Mouse (Mus musculus): ENCODE measurements around the gene Derl2. TPM values are rescaled to one million over a fixed set of nuclear protein-coding genes. Genes with fewer than 3 reads are reported as not detected.
A peak's percentile ranks its signal among the peaks of the same experiment; 100 is the strongest.

The Derl2 gene
- polyA plus RNA-seq, 1 experiment from 2014 or later = 48.1 TPM

- Histone ChIP-seq H3K4me2 (no peak overlapping the region), H3K27ac (no peak overlapping the region), H3K27me3 (no peaks in the 10 kb centered on the region), H3K9ac (0 out of 2 replicates have a peak overlapping the region, but pooled peaks have one; percentile 10), H3K4me3 (replicated peaks) (no peak overlapping the region), H3K4me1 (peaks cover 15% of the 10 kb centered on the region), H3K36me3 (peaks cover 70% of the 10 kb centered on the region), H3K9me3 (replicated peaks) (no peaks in the 10 kb centered on the region)
- no peak for ATAC-seq (replicated peaks; ENCODE audit: low FRiP score)
- 86% methylated on average over 6 of the region's 6 CpGs for WGBS
These were observed 39.4 kb downstream of the Derl2 start for GRCm38 (mm10) chr11:70980232-70980631.

- no peaks in the 10 kb centered on the region for H3K9me3 ChIP-seq (replicated peaks)
- ATAC-seq (replicated peaks; ENCODE audit: low FRiP score) = no peak
- peaks cover 86% of the 10 kb centered on the region for H3K36me3 ChIP-seq
- no peak overlapping the region for H3K27ac ChIP-seq
- no peak overlapping the region for H3K4me2 ChIP-seq
- H3K4me3 ChIP-seq (replicated peaks) = no peak overlapping the region
- H3K9ac ChIP-seq = no peak overlapping the region
- H3K27me3 ChIP-seq = no peaks in the 10 kb centered on the region
- peaks cover 15% of the 10 kb centered on the region for H3K4me1 ChIP-seq
- 92% methylated on average over 6 of the region's 6 CpGs for WGBS
These were observed 42.3 kb downstream of the Derl2 start for GRCm38 (mm10) chr11:70977293-70977692.

- no peak for ATAC-seq (replicated peaks; ENCODE audit: low FRiP score)
- H3K27ac ChIP-seq = no peak overlapping the region
- H3K9me3 ChIP-seq (replicated peaks) = no peaks in the 10 kb centered on the region
- H3K4me2 ChIP-seq = no peak overlapping the region
- 0 out of 2 replicates have a peak, but pooled peaks cover 5% of the 10 kb centered on the region for H3K4me1 ChIP-seq
- H3K9ac ChIP-seq = no peak overlapping the region
- peaks cover 82% of the 10 kb centered on the region for H3K36me3 ChIP-seq
- no peak overlapping the region for H3K4me3 ChIP-seq (replicated peaks)
- 74% methylated on average over 2 of the region's 2 CpGs for WGBS
- no peaks in the 10 kb centered on the region for H3K27me3 ChIP-seq
These were observed 44.4 kb downstream of the Derl2 start for GRCm38 (mm10) chr11:70975193-70975592.

GRCm38 (mm10) chr11:70973947-70974346 lies 45.7 kb downstream of the Derl2 start:
- Histone ChIP-seq H3K9me3 (replicated peaks) (no peaks in the 10 kb centered on the region), H3K9ac (no peak overlapping the region), H3K4me2 (no peak overlapping the region), H3K27me3 (no peaks in the 10 kb centered on the region), H3K4me3 (replicated peaks) (no peak overlapping the region), H3K4me1 (0 out of 2 replicates have a peak, but pooled peaks cover 5% of the 10 kb centered on the region), H3K27ac (no peak overlapping the region), H3K36me3 (peaks cover 70% of the 10 kb centered on the region)
- WGBS = 73% methylated on average over 4 of the region's 4 CpGs
- ATAC-seq (replicated peaks; ENCODE audit: low FRiP score) = no peak

- WGBS = 60% methylated on average over 1 of the region's 1 CpGs
These were observed 47.1 kb downstream of the Derl2 start for GRCm38 (mm10) chr11:70972586-70972985.

GRCm38 (mm10) chr11:70970560-70971540 lies 48.8 kb downstream of the Derl2 start:
- ATAC-seq (replicated peaks; ENCODE audit: low FRiP score) = peak; percentile 34
- Histone ChIP-seq H3K27ac (peak overlapping the region; percentile 91), H3K4me3 (replicated peaks) (peak overlapping the region; percentile 69), H3K4me1 (peaks cover 13% of the 10 kb centered on the region), H3K9ac (peak overlapping the region; percentile 61), H3K36me3 (peaks cover 47% of the 10 kb centered on the region), H3K9me3 (replicated peaks) (no peaks in the 10 kb centered on the region), H3K4me2 (peak overlapping the region; percentile 79), H3K27me3 (no peaks in the 10 kb centered on the region)
- 17% methylated on average over 24 of the region's 24 CpGs for whole genome bisulfite sequencing

More at GRCm38 (mm10) chr11:70972586-70972985, 47.1 kb downstream of the Derl2 start:
- H3K4me2 ChIP-seq = no peak overlapping the region
- H3K9me3 ChIP-seq (replicated peaks) = no peaks in the 10 kb centered on the region
- H3K36me3 ChIP-seq = peaks cover 56% of the 10 kb centered on the region
- no peak overlapping the region for H3K9ac ChIP-seq
- H3K27ac ChIP-seq = no peak overlapping the region
- H3K4me1 ChIP-seq = peaks cover 13% of the 10 kb centered on the region
- ATAC-seq (replicated peaks; ENCODE audit: low FRiP score) = no peak
- H3K27me3 ChIP-seq = no peaks in the 10 kb centered on the region
- no peak overlapping the region for H3K4me3 ChIP-seq (replicated peaks)

GRCm38 (mm10) chr11:70969821-70970559 lies 49.7 kb downstream of the Derl2 start, which contains the start of the genes Nup88 and Rpain:
TSS of gene Nup88 (minus strand) at chr11:70969973.
TSS of gene Rpain (plus strand) at chr11:70970213.
- H3K4me2 ChIP-seq = peak within 1 kb of the TSS; percentile 79
- peaks cover 13% of the 10 kb centered on the region for H3K4me1 ChIP-seq
- ATAC-seq (replicated peaks; ENCODE audit: low FRiP score) = peak; percentile 99
- peak within 1 kb of the TSS; percentile 69 for H3K4me3 ChIP-seq (replicated peaks)
- peak within 1 kb of the TSS; percentile 91 for H3K27ac ChIP-seq
- peak within 1 kb of the TSS; percentile 81 for H3K9ac ChIP-seq
- peaks cover 49% of the 10 kb centered on the region for H3K36me3 ChIP-seq
- H3K27me3 ChIP-seq = no peaks in the 10 kb centered on the region
- WGBS = under 1% methylated on average over 43 of the region's 43 CpGs
- H3K9me3 ChIP-seq (replicated peaks) = no peaks in the 10 kb centered on the region

- H3K36me3 ChIP-seq = peaks cover 49% of the 10 kb centered on the region
- peak overlapping the region; percentile 88 for H3K27ac ChIP-seq
- peak overlapping the region; percentile 79 for H3K4me2 ChIP-seq
- peak overlapping the region; percentile 81 for H3K9ac ChIP-seq
- under 1% methylated on average over 25 of the region's 25 CpGs for WGBS
- H3K27me3 ChIP-seq = no peaks in the 10 kb centered on the region
- H3K9me3 ChIP-seq (replicated peaks) = no peaks in the 10 kb centered on the region
- peaks cover 13% of the 10 kb centered on the region for H3K4me1 ChIP-seq
- peak overlapping the region; percentile 69 for H3K4me3 ChIP-seq (replicated peaks)
- peak; percentile 24; the same call in 1 of the 2 replicates for ATAC-seq (replicated peaks; ENCODE audit: low FRiP score)
These were observed 50.3 kb downstream of the Derl2 start for GRCm38 (mm10) chr11:70969271-70969794.

- ATAC-seq (replicated peaks; ENCODE audit: low FRiP score) = no peak
- H3K9ac ChIP-seq = no peak overlapping the region
- WGBS = 86% methylated on average over 4 of the region's 4 CpGs
- no peak overlapping the region for H3K4me2 ChIP-seq
- H3K4me1 ChIP-seq = peaks cover 8% of the 10 kb centered on the region
- H3K27ac ChIP-seq = no peak overlapping the region
- H3K4me3 ChIP-seq (replicated peaks) = no peak overlapping the region
- H3K27me3 ChIP-seq = no peaks in the 10 kb centered on the region
- H3K9me3 ChIP-seq (replicated peaks) = no peaks in the 10 kb centered on the region
- peaks cover 72% of the 10 kb centered on the region for H3K36me3 ChIP-seq
These were observed 55.3 kb downstream of the Derl2 start for GRCm38 (mm10) chr11:70964222-70964907.

GRCm38 (mm10) chr11:70960786-70961554 lies 58.7 kb downstream of the Derl2 start:
- Histone ChIP-seq H3K4me3 (replicated peaks) (no peak overlapping the region), H3K36me3 (peaks cover 97% of the 10 kb centered on the region), H3K4me1 (no peaks in the 10 kb centered on the region), H3K27me3 (no peaks in the 10 kb centered on the region), H3K9ac (no peak overlapping the region), H3K27ac (no peak overlapping the region), H3K9me3 (replicated peaks) (no peaks in the 10 kb centered on the region), H3K4me2 (no peak overlapping the region)
- 94% methylated on average over 5 of the region's 5 CpGs for WGBS
- ATAC-seq (replicated peaks; ENCODE audit: low FRiP score) = no peak
